Mouse (Mus musculus): ENCODE results near the gene Hsd11b2.

Hsd11b2 gene

DNA sequence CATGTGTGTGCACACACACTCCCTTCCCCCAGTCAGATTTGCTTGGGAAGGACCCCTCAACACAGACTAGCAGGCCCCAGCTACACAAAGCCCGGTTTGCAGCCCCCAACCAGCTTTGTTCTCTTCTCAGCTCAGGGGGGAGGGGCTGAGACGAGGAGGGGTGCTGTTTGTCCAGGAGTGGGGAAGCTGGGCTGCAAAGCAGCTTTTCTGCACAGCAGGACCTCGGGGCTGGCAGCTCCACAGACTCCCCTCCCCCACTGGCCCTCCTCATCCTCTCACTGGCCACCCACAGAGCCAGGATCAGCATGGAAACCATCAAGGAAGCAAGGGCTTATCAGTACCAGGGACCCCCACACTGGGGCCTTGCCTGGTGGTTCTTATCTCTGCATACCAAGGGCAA, 2.5 kb downstream of the Hsd11b2 start:
- no peak for DNase-seq (ENCODE audit: extremely low read depth, low read depth, low spot score)

DNA sequence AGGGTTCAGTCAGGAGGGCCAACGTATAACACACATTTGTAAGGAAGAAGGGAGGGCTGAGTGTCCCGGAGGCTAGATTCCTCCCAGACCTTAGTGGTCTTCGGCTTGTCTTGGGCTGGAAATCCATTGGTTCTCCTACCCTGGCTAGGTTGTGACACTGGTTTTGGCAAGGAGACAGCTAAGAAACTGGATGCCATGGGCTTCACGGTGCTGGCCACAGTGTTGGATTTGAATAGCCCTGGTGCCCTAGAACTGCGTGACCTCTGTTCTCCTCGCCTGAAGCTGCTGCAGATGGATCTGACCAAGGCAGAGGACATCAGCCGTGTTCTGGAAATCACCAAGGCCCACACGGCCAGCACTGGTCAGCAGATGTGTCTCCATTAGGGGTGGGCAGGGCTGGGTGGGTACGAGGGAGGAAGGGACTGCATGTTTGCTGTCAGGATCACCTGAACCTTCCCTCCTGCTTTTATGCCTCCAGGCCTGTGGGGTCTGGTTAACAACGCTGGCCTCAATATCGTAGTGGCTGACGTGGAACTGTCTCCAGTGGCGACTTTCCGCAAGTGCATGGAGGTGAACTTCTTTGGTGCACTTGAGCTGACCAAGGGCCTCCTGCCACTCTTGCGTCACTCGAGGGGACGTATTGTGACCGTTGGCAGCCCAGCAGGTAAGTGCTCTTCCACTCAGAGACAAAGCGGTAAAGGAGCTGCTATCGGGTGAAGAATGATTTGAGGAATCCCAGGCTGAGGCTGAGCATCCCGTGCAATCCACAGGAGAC, 3.6 kb downstream of the Hsd11b2 start:
- no peak for DNase-seq (ENCODE audit: extremely low read depth, low read depth, low spot score)

DNA sequence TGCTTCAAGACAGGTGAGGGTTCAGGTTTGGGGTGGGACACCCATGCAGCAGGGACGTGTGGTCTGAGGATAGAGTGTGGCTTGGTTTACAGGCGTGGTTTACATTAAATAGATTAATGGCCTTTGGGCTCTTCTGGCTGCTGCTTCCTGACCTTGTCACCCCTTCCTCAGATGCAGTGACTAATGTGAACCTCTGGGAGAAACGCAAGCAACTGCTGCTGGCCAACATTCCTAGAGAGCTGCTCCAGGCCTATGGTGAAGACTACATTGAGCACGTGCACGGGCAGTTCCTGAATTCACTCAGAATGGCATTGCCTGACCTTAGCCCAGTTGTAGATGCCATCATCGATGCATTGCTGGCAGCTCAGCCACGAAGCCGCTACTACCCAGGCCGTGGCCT, 4.3 kb downstream of the Hsd11b2 start:
- no peak for DNase-seq (ENCODE audit: extremely low read depth, low read depth, low spot score)

DNA sequence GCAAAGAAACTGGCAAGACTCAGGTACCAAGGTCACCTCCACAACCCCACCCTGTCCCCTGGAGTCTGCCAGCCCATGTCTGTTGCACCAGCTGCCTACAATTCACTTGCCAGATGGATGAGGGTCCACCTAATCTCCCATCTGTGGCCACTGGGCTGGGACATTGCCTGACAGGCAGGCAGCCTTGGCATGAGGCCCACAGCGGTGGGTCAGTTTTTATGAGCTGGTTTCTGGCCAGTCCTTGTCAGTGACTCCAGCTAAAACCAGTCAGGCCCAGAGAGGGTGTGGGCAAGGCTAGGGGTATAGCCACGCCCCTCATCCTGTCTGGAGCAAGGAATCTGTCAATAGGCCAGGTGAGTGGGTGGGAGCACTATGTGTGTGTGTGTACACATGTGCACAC, 8.6 kb downstream of the Hsd11b2 start:
- DNase-seq (ENCODE audit: extremely low read depth, low read depth, low spot score) = no peak

DNA sequence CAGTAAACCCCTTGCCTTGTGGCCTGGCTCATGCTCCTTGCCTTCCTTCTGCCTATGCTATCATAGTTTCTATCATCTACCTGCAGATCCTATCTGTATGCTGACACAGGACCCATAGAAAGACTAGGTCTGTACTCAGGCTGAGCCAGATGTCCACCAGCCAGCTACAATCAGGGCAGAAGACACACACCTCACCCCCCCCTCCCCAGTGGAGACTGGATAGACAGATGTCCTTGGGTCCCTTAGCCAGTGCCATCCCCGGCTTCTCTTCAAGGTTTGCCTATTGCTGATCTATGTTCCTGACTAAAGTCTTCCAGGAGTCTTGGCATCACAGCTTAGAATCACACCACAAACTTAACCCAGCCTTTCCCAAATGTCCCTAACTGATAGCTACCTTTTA, 9.7 kb downstream of the Hsd11b2 start:
- no peak for DNase-seq (ENCODE audit: extremely low read depth, low read depth, low spot score)

DNA sequence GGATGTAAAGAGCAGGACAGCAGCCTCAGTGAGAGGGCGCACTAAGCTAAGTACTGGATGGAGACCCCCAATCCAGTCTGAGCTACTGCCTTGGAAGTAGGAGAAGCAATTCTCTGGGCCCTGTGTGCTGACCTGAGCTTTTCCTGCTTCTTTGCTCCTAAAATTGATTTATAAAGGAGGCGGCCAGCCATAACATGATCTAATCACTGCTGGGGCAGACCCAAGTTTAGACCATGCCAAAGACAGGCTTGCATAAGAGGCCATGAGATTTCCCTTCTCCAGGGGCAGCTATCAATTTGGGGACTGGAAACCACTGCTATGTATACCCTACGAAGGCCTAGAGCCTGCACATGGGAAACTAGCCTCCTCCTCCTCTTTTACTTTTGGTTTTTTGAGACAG, 10.7 kb downstream of the Hsd11b2 start:
- no peak for DNase-seq (ENCODE audit: extremely low read depth, low read depth, low spot score)

DNA sequence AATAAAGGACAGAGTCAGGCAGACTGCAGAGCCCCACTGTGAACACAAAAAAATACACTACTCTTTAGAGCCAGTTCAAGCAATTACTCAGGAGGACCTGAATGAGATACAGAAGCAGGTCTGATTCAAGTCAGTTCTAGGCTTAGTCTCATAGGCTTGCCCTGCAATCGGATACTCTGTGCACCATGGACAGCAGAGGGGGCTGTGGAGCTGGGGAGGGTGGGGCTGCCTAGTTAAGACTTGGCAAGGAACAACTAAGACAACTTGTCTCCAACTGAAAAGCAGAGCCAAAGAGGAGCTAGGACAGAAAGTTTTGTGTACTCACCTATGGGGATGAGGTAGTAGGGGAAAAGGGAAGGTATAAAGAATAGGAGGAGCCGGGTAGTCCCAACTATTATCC, 13.2 kb downstream of the Hsd11b2 start:
- DNase-seq (ENCODE audit: extremely low read depth, low read depth, low spot score) = no peak

DNA sequence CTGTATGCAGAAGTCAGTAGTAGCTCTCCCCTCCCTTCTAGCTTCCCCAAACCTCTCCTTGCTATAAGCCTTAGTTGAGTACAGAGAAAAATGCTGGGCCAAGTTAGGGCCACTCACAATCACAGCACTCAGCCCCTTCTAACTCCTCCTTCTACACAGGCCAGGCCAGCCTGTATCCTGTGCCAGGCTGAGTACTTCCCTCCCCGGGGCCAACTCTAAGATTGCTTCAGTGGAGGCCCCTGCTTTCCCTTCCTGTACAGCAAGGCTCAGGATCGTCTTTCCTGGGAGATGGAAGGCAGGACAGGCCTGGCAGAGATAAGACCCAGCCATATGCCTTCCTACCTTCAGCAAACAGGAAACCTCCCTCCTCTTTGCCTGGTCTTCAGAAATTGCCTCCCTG, 14.9 kb downstream of the Hsd11b2 start:
- DNase-seq (ENCODE audit: extremely low read depth, low read depth, low spot score) = no peak

DNA sequence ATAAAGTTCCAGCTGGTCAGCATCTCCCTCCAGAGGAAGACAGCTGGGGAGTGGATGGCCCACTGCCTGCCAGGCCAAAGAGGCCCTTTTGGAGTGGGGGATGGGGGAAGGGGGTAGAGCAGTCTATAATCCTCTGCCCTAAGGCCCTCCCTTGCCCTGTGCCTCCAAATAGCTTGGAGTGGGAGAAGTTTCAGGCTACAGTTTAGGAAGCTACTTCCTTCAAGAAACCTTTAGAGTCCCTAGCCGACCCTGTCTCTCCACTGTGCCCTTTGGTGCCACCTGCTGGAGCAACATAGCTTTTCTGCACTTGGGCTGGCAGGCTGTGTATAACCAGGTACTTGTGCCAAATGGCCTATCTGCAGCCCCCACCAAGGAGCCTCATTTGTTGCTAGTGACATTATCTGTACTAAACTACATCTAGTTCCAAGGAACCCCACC, 15.4 kb downstream of the Hsd11b2 start:
- DNase-seq (ENCODE audit: extremely low read depth, low read depth, low spot score) = no peak

DNA sequence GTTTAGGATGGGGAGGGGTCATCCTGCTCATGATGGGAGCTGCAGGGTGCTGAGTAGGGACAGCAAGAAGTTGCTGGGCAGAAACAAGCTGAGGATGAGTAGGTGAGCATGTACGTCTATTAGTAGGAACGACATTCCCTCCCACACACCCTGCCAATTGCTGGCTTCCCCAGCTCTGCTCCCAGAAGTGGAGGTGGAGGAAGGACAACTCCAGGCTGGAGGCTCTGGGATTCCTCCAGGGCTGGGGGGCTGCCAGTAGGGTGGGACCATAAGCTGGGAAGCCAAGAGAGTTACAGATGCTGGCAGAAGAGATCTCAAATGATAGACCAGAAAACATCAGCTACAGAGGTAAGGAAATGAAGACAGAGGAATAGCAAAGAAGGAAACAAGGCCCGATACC, 18.0 kb downstream of the Hsd11b2 start:
- no peak for DNase-seq (ENCODE audit: extremely low read depth, low read depth, low spot score)

DNA sequence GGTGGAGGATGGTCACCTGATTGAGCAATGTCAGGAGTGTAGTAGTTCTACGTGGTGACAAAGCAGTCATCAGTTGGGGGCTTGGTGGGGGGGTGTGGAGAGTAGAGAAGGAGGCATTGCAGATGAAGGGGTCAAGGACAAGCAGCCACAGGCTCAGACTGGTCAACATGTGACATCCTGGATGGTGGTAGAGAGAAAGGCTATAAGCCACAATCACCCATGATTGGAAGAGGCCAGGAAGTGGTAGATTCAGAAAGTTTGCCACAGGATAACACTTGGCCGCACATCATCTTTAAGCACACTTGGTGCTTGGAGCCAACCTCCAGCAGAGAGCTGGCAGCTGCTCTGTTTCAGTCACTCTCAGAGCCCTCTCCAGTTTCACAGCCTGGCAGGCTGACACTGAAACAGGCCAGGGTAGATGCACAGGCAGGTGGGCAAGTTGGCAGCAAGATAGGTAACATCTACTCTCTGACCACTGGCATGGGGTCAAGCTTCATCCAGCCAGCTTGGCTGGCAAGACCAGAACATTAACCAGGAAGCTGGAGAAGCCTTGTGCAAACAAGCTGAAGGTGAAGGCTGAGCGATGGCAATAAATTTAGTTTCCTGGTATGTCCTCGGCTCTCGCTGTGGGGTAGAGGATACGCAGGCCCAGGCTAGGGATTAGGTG, 18.6 kb downstream of the Hsd11b2 start:
- no peak for DNase-seq (ENCODE audit: extremely low read depth, low read depth, low spot score)

DNA sequence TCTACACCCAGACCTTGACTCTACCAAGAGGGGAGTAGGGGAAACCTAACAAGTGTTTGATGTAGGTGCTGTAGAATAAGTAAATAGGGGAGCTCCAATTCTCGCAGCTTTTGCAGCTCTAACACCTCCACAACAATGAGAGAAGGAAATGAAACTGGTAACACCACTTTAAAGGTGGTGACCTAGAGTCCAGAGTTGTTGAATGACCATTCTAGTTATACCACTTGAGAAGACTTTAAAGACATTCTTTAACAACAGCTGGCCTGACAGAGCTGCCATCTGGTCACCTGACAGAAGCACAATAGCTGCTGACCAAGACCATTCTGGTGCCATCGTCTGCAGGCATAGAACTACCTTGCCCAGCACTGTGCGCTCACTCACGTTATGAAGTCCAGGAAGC, 20.4 kb downstream of the Hsd11b2 start:
- DNase-seq (ENCODE audit: extremely low read depth, low read depth, low spot score) = no peak

DNA sequence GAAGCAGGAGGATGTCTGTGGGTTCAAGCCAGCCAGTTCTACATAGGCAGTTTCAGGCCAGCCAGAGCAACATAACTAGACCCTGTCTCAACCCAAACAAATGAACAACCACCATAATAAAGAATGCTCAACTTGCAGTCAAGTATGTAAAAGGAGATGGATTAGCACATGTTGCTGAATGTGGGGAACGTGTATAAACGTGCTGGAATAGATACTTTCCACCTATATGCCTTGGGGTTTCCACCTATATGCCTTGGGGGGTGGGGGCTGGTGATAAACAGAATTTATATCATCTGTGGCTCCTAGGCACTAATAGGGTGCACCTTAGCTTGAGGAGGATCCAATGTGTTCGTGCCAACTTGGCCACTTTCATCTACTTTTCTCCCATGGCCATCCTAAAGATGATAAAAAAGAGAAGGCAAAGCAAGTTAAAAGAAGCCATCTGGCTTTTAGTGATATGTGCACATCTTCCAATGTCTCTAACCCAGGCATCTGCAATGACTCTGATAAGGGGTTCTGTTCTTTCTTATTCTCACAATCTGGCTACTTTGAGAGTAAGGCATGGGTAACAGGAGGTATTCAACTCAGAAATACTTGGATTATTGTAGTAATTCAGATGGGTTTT, 23.6 kb downstream of the Hsd11b2 start:
- no peak for DNase-seq (ENCODE audit: extremely low read depth, low read depth, low spot score)

DNA sequence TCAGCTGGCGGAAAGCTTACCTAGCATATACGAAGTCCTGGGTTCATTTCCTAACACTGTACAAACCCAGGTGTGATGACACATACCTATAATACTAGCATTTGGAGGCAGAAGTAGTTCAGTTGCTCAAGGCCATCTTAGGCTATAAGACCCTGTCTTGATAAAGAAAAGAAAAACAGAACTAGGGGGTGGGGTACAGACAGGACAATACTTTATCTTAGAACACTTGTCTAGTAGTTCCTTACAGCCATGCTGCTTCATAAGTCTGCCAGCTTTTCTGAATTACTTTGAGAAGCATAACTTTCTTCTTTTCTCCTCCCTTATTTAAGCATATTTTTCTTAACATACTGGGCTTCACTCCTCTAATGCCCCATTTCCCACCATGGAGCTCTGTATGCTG, 24.3 kb downstream of the Hsd11b2 start:
- no peak for DNase-seq (ENCODE audit: extremely low read depth, low read depth, low spot score)

DNA sequence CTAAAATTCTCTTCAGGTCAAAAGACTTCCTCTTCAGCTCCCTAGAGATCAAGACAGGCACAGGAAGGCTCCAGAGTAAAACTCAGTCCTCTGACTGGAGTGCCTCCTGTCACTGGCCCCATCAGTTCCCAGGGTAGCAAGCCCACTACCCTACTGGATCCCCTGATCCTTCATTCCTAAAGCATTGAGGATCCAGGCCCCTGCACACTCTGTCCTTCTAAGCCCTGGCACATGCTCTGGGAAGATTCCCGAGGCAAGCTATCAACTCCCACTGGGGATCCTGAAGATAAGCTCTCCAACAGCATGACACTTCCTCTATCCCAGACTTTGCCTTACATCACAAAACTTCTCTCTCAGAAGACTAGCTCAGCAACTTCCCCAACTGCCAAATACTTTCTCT, 25.1 kb downstream of the Hsd11b2 start:
- no peak for DNase-seq (ENCODE audit: extremely low read depth, low read depth, low spot score)

DNA sequence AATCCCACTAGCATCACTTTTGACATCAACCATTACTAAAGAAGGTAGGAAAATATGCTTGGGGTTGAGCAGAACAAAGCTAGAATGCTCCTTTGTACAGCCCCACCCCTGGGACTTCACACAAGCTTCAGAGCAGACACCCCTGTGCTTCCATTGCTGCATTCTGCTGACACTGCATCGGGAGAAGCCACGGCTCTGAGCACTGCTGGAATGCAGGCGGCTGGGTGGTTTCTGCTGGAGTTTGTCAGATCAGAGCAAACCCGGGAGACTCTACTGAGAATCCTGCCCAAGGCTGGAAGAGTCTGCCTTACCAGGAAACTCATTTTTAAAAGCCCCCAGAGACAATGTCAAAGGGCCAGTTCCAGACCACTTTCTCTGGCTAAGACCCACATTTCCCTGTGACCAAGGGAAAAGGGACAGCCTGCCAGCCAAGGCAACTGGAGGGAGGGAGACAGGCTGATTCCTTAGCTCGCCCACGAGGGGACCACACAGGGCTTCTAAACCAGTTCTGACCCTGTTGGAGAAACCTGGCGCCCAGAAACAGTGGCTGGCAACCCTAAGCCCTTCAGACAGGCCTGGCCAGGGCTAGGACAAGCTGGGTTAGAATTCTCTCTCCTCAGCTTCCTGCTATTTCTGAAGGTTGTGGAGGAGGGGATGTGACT, 26.1 kb downstream of the Hsd11b2 start:
- DNase-seq (ENCODE audit: extremely low read depth, low read depth, low spot score) = no peak

DNA sequence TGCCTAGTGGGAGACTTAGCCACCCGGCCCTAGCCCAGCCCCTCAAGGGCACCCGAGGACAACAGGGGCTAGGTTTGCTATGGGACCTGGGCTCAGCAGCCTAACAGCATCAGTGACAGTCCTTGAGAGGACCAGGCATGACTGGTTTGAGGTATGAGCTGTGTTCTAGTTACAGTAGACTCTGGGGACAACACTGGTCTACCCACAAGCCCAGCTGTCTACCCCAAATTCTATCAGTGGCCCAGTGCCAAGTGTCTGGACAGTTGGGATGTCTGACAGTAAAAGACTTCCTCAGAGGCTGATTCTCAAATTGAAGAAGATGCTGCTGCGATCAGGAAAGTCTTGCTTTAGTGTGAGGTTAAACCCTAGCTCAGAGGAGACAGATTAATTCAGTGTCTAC, 26.7 kb downstream of the Hsd11b2 start:
- no peak for DNase-seq (ENCODE audit: extremely low read depth, low read depth, low spot score)

DNA sequence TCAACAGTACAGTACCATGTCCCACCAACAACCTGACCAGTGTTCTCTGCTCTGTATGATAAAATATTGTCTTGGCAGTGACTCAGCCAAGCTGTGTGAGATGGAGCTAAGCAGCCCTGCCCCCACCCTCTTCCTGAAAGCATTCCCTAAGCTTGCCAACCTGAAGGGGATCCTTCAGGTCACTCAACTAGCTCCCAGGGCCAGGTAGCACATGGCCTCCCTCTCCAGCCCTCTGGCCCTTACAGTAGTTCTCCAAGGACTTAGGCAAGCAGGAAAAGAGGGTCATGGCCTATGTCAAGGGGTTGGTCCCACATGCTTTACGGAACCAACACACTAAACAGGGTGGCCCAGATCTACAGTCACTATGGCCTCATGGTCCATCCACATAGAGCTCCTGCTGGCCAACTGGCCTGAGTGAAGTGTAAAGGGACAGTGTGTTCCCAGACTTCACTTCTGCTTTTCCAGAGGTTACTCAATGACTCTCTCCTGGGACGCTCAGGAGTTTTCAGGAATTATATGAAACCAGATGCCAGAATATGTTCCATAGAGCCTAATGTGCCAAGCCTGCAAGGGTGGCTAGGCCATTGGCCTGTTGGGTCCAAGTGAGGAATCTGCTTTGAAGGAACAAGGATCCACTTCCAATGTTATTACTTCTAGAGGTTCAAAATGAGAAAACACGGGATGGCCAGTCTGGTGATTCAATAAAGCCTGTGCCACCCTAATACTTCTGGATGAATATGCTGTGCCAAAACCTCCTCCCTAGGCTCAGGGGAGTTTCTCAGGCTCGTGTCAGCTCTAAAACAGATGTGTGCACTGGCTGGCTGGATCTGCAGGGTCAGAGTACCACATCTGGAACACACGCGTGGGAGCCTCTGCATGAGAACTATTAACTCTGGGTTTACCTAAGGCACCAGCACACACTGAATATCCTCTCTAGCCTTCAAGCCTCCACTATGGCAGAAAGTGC, 28.1 kb downstream of the Hsd11b2 start:
- no peak for DNase-seq (ENCODE audit: extremely low read depth, low read depth, low spot score)

DNA sequence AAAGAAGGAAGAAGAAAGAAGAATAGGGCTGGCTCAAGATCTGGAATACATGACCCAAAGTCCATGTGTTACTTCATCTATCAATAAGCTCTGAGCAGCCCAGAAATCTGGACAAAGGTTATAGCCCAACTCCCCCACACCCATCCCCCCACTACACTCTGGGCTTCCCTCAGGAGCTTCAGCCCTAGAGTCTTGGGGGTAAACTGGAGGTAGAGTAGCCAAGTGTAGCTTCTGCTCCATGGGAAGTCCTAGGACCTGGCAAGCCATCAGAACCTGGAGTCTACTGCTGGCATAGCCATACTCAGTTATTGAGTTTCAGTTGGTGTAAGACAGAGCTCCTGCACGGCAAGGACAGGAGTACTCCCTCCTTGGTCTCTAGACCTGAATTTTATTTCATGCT, 31.0 kb downstream of the Hsd11b2 start:
- DNase-seq (ENCODE audit: extremely low read depth, low read depth, low spot score) = no peak

DNA sequence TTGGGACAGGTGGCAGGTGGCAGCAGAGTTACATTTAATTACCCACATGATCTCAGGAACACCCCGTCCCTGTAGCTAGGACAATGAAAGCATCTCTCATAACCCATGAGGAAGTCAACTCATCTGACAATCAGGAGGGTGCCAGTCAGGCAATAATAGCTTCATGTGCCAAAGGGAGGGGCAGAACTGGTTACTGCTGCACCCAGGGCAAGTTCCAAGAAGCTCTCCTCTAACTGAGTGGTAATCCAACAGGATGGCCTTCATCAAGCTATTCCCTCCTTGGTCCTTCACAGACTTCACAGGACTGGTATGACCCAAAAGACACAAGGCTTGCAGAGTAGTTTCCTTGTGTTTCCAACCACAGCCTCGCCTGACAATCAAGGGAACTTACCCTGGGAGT, 31.5 kb downstream of the Hsd11b2 start:
- DNase-seq (ENCODE audit: extremely low read depth, low read depth, low spot score) = no peak

DNA sequence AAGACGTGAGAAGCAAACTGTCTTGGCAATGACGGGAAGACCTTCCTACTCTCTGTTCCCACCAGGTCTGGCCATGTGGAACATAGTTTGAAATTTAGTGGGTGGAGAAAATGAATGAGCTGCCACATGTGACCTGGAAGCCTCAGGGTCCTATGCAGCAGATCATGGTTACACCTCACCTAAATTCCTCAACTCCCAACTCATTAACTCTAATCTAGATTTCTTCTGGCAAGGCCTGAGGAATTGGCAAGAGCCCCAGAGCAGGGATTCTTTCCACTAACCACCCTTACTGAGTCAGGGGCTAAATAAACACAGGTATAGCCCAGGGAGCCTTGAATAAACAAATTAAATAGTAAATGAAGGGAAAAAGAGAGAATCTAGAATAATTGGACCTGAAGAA, 33.5 kb downstream of the Hsd11b2 start:
- DNase-seq (ENCODE audit: extremely low read depth, low read depth, low spot score) = no peak

All from fat pad, adult 2 months (tissue).